Mouse (Mus musculus) NIH3T3 (cell line): ENCODE data around the gene Sept4.
A peak's percentile ranks its signal among the peaks of the same experiment; 100 is the strongest.

Experiments used
- DNase-seq: peaks from one replicate; pipeline ENCODE4 v3.0.0-alpha.2; 2012; ENCODE audit warnings: low read depth

Gene Sept4

GRCm38 (mm10) chr11:87599395-87600089, 30.8 kb downstream of the Sept4 start:
- DNase-seq, result no peak

GRCm38 (mm10) chr11:87600322-87600853, 31.7 kb downstream of the Sept4 start:
- DNase-seq, result no peak

GRCm38 (mm10) chr11:87602234-87602633, 33.5 kb downstream of the Sept4 start:
- no peak for DNase-seq

- DNase-seq, result no peak
Measured at GRCm38 (mm10) chr11:87603571-87603970, 34.9 kb downstream of the Sept4 start.

- DNase-seq, result peak; percentile 46
Measured at GRCm38 (mm10) chr11:87609264-87609663, 40.6 kb downstream of the Sept4 start.

- no peak for DNase-seq
Measured at GRCm38 (mm10) chr11:87611547-87611946, 42.8 kb downstream of the Sept4 start.

GRCm38 (mm10) chr11:87613972-87614371, 45.3 kb downstream of the Sept4 start:
- DNase-seq, result no peak

GRCm38 (mm10) chr11:87615551-87615950, 46.8 kb downstream of the Sept4 start:
- no peak for DNase-seq

- DNase-seq, result no peak
Measured at GRCm38 (mm10) chr11:87615952-87616351, 47.2 kb downstream of the Sept4 start.

GRCm38 (mm10) chr11:87616790-87617474, 48.2 kb downstream of the Sept4 start, which contains the start of gene Hsf5:
TSS of gene Hsf5 (plus strand) at chr11:87617164.
- no peak for DNase-seq

- DNase-seq, result no peak
Measured at GRCm38 (mm10) chr11:87617606-87618005, 48.9 kb downstream of the Sept4 start.

- peak; percentile 59 for DNase-seq
Measured at GRCm38 (mm10) chr11:87623160-87623559, 54.5 kb downstream of the Sept4 start.

- peak; percentile 37 for DNase-seq
Measured at GRCm38 (mm10) chr11:87629859-87630258, 61.2 kb downstream of the Sept4 start.

- no peak for DNase-seq
Measured at GRCm38 (mm10) chr11:87638793-87639192, 70.1 kb downstream of the Sept4 start.

GRCm38 (mm10) chr11:87639206-87639605, 70.5 kb downstream of the Sept4 start:
- no peak for DNase-seq
